Mouse (Mus musculus) erythroblast, embryonic 14.5 days (primary cell): ENCODE data around the gene Surf4.

Experiments
- GATA1 ChIP-seq: IDR thresholded peaks from 2 replicates; pipeline ENCODE4 v1.6.1; 2012; ENCODE audit warnings: low read length, inconsistent platforms, mixed read lengths
- TAL1 ChIP-seq: IDR thresholded peaks from 3 replicates; pipeline ENCODE4 v1.6.1; 2012; ENCODE audit warnings: low read length, inconsistent platforms, mixed read lengths

DNA sequence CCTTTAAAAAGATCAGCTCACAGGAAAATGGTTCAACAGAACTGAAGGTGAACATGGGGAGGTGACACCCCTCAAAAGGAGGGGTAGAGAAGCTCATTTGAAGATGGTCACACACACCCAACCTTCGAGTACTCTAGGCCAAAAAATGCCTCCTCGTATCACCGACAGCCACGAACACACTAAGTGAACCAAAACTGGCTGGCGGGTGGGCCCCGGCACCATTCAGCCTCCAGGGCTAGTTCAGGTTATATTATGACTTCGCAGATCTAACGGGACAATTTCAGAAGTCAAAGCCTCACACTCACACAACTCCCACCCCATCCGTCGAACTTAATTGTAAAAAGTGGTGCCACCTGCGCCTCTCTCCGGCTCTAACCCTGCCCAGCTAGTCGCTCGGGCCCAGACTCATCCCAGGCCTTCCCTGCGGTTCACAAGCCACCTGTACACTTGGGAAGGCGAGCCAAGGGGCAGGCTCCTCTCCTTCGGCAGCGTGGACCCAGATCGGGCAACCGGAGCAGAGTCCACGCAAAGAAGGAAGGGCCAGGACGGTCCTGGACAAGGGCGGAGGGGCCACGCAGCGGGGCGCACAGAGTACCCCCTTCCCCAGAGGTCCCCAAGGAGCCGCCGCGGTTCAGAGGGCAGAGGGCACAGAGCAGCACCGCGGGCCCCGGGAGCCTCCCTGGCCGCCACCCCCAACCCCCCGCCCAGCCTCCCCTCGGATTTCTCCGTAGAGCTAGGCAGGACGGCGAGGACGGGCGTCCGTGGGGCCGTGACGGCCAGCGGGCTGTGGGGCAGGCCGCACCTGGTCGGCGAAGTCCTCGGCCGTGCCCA, 1.0 kb downstream of the Surf4 start:
- TF ChIP-seq GATA1 (no peak), TAL1 (no peak)
